Mouse (Mus musculus): ENCODE measurements around the gene Naaladl1.
"Not testable (repeated sequence)": the region's sequence is repeated elsewhere in the genome, so short reads cannot be mapped to it uniquely, and the experiment has no call there.

Naaladl1 gene

GRCm38 (mm10) chr19:6132171-6132827, 26.7 kb downstream of the Naaladl1 start:
- DNase-seq = no peak

GRCm38 (mm10) chr19:6133197-6133596, 27.6 kb downstream of the Naaladl1 start:
- DNase-seq = not testable (repeated sequence)

- DNase-seq = no peak
Observed at GRCm38 (mm10) chr19:6136397-6136796, 30.8 kb downstream of the Naaladl1 start.

GRCm38 (mm10) chr19:6139701-6140100, 34.1 kb downstream of the Naaladl1 start:
- peak; percentile 44 for DNase-seq

- no peak for DNase-seq
Observed at GRCm38 (mm10) chr19:6140374-6140677, 34.7 kb downstream of the Naaladl1 start.

- peak; percentile 91 for DNase-seq
Observed at GRCm38 (mm10) chr19:6140678-6141393, 35.3 kb downstream of the Naaladl1 start, which contains the start of gene Batf2. Batf2 (plus strand) TSS chr19:6140983.

GRCm38 (mm10) chr19:6141394-6141749, 35.8 kb downstream of the Naaladl1 start, which contains the start of gene Arl2:
Arl2 (minus strand) TSS chr19:6141548.
- DNase-seq = peak; percentile 77

GRCm38 (mm10) chr19:6144842-6145241, 39.3 kb downstream of the Naaladl1 start:
- no peak for DNase-seq

- no peak for DNase-seq
Observed at GRCm38 (mm10) chr19:6155174-6155573, 49.6 kb downstream of the Naaladl1 start.

- DNase-seq = no peak
Observed at GRCm38 (mm10) chr19:6156372-6156771, 50.8 kb downstream of the Naaladl1 start.

GRCm38 (mm10) chr19:6157220-6157619, 51.6 kb downstream of the Naaladl1 start:
- peak; percentile 20 for DNase-seq

- no peak for DNase-seq
Observed at GRCm38 (mm10) chr19:6163872-6164547, 58.4 kb downstream of the Naaladl1 start.
